Mouse (Mus musculus) testis, postnatal 14 days (tissue): ENCODE results near the gene Rdm1.
A peak's percentile ranks its signal among the peaks of the same experiment; 100 is the strongest.
"Not testable (repeated sequence)": the region's sequence is repeated elsewhere in the genome, so short reads cannot be mapped to it uniquely, and the experiment has no call there.

ENCODE experiments used
- DNase-seq: peaks from one replicate; pipeline ENCODE4 v3.0.0; 2021; ENCODE audit warnings: low spot score

The Rdm1 gene

GRCm38 (mm10) chr11:101626995-101627856, at the start of gene Rdm1:
Gene Rdm1 (plus strand): TSS chr11:101627195.
- peak; percentile 88 for DNase-seq

- no peak for DNase-seq
These were observed 45.8 kb upstream of the Rdm1 start for GRCm38 (mm10) chr11:101581081-101581764.

GRCm38 (mm10) chr11:101582054-101583035, 44.6 kb upstream of the Rdm1 start, which contains the start of gene Tmem106a:
Gene Tmem106a (plus strand): TSS chr11:101582242.
- DNase-seq = peak; percentile 67

GRCm38 (mm10) chr11:101583205-101583604, 43.8 kb upstream of the Rdm1 start:
- DNase-seq = no peak

GRCm38 (mm10) chr11:101585031-101585430, 42.0 kb upstream of the Rdm1 start:
- not testable (repeated sequence) for DNase-seq

GRCm38 (mm10) chr11:101585805-101586204, 41.2 kb upstream of the Rdm1 start:
- no peak for DNase-seq

GRCm38 (mm10) chr11:101587676-101588075, 39.3 kb upstream of the Rdm1 start:
- no peak for DNase-seq

GRCm38 (mm10) chr11:101588868-101589267, 38.1 kb upstream of the Rdm1 start:
- no peak for DNase-seq

GRCm38 (mm10) chr11:101589444-101589843, 37.6 kb upstream of the Rdm1 start:
- no peak for DNase-seq

- no peak for DNase-seq
These were observed 36.9 kb upstream of the Rdm1 start for GRCm38 (mm10) chr11:101589989-101590624.

GRCm38 (mm10) chr11:101599156-101599555, 27.8 kb upstream of the Rdm1 start, which contains the start of gene Gm11634:
Gene Gm11634 (minus strand): TSS chr11:101599256.
- no peak for DNase-seq

GRCm38 (mm10) chr11:101602491-101602890, 24.5 kb upstream of the Rdm1 start:
- peak; percentile 53 for DNase-seq

- no peak for DNase-seq
These were observed 22.9 kb upstream of the Rdm1 start for GRCm38 (mm10) chr11:101604116-101604515.

GRCm38 (mm10) chr11:101604531-101605453, 22.2 kb upstream of the Rdm1 start:
- peak; percentile 89 for DNase-seq

- DNase-seq = not testable (repeated sequence)
These were observed 19.9 kb upstream of the Rdm1 start for GRCm38 (mm10) chr11:101607134-101607533.

GRCm38 (mm10) chr11:101610445-101610844, 16.6 kb upstream of the Rdm1 start:
- DNase-seq = peak; percentile 41

GRCm38 (mm10) chr11:101613596-101613995, 13.4 kb upstream of the Rdm1 start:
- no peak for DNase-seq

- DNase-seq = no peak
These were observed 12.9 kb upstream of the Rdm1 start for GRCm38 (mm10) chr11:101614116-101614515.

- no peak for DNase-seq
These were observed 11.6 kb upstream of the Rdm1 start for GRCm38 (mm10) chr11:101615380-101615779.

GRCm38 (mm10) chr11:101616104-101616503, 10.9 kb upstream of the Rdm1 start:
- no peak for DNase-seq
